Mouse (Mus musculus): ENCODE measurements around the gene Mrps11.

The Mrps11 gene

DNA sequence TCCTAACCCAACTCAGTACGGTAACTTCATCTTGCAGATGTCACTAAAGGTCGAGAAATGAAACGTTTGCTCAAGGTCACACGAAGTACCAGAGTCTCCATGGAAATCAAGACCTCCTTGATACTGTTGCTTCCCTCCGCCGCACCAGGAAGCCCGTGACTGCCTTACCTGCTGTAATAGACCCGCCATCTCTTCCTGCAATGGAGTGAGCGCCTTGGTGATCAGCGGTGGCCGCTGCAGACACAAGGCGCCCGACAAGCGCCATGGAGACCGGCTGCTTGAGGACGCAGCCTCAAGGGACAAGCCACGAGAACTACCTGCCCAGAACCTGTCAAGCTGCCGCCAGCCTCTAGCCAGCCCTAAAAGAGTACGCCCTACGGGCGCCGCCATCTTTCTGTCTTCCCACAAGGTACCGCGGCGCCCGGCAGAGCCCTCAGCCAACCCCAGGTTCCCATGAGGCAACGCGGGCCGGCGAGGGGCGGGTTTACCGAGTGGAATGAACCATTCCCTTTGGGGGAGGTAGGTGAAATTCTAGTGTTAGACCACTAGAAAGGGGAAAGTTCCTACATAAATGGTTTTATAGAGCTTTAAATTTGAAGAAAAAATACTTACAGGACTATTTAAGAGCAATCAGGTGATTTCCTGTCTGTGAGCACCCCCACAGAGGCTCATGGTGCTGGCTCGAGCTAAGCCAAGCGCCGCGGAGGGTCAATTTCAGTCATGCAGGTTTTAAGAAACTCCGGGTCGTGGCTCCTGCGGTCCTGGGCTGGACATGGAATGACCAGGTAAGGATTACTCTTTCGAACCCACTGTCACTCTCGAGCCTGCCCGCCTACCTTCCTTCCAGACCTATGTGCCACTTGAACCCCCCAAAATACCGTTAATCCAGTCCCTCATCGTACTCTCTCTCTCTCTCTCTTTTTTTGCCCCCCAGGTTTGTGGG lies at the start of gene Mrps11, which contains the start of gene Mrpl46:
TSS of gene Mrps11 (plus strand) at position 481 of the 943 bp plus-strand sequence.
TSS of gene Mrpl46 (minus strand) at position 893 of the 943 bp plus-strand sequence.
- DNase-seq: peak; percentile 88

DNA sequence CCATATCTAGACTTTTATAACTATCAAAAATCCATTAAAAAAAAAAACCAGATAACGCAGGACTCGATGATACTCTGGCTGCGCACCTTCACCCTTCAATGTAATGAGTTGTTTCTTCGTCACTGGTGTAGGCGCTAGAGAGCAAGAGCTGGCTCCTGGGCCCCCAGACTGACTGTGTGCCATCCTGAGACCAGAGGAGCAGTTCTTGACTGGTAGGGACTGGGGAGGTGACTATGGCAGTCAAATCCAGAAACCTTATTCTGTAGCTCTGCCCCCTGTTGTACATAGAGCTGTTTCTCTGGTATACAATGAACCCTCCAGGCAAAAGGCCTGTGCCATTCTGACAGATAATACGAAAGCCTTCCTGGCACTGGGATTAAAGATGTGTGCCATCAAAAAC lies 45.7 kb upstream of the Mrps11 start:
- no peak for DNase-seq

DNA sequence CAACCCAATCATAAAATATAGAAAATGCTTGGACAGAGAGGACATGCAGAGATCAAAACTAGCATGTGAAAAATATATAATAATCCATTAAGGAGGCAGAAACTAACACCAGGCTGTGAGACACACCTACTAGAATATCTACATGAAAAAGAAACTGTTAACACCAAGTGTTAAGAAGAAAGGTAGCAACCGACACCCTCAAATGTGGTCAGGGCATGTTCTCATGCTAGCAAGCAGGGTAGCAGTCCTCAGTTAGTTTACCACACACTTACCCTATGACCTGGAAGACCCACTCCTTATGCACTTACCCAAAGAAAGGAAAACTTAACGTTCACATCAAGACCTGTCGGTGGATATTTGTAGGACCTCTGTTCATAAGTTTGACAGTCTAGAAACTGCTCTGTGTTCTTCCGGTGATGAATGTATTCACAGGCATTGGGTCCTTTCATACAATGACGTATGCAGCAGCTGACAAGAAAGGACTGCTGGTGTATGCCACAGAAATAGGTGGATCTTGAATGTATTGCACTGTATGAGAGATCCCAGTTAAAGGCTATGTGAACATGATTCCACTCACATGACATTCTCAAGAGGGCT lies 45.2 kb upstream of the Mrps11 start, which contains the start of gene Ntrk3:
TSS of gene Ntrk3 (minus strand) at position 399 of the 597 bp plus-strand sequence.
- DNase-seq: no peak

DNA sequence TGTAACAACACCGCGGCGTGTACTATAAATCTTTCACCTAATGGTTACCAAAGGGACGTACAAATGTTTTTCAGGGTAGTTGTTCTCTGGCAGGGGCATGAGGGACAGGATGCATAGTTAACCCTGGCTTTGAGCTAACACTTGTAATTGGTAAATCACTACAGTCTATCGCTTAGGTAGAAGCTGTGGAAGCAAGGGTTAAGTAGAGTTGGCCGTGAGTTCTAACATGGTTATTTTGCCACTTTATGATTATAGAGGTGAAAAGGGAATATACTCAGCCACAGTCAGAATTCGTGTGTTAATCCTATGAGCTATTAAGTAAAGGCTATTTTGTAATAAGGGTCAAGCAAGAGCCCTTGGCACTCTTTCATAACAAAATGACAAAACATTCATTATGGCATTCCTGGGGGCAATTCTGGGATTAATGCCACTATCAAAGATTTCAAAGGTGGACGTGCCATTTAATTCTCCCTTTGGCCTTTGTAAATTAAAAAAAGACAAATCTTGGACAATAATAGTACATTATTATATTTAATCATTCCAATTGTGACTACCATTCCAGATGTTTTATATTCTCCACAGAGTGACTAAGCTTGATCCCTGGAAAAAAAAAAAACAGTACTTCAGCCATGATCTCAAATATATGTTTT lies 43.4 kb upstream of the Mrps11 start:
- no peak for DNase-seq

DNA sequence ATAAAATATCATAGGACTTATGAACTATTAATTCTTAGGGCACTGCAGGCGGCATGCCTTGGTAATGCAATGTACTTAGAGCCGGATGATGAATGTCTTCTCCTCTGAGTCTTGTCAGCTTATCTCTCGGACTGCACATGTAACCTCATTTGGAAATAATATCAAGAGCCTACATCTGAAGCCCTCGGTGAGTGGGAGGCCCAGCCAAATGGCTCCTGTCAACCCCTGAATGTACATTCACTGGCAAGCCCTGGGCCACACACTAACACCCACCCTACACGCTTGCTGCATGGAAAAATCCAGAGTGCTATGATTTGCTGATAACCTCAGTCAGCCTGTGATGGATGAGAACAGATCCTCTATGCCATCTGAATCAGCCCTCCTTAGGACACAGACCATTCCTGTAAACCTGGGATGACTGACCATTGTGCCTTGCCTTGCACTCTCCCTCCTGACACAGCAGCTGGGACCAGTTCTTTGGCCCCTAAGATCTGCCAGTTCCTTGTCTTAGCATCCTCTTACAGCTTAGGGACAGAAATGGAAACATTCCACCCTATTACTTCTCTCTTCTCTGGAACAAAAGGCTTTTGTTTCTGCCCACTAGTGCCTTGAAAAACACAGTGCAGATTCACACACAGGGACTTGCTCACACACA lies 39.1 kb upstream of the Mrps11 start:
- DNase-seq: peak; percentile 13

DNA sequence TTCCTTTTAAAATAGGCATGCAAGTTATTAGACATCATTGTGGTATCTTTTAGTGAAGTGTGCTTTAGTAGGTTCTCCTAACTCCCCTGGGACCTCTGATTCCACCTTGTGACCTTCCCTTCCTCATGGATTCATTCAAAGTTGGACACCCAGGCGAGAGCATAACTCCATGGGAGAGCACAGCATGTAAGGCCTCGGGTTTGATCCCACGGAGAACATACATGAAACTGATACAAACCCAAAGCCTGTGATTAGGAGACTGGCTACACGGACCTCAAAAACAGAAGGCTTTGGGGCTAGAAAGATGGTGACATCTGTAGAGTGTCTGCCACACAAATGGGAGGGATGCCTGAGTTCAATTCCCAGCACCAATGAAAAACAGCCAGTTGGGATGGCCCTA lies 30.0 kb upstream of the Mrps11 start:
- no peak for DNase-seq

DNA sequence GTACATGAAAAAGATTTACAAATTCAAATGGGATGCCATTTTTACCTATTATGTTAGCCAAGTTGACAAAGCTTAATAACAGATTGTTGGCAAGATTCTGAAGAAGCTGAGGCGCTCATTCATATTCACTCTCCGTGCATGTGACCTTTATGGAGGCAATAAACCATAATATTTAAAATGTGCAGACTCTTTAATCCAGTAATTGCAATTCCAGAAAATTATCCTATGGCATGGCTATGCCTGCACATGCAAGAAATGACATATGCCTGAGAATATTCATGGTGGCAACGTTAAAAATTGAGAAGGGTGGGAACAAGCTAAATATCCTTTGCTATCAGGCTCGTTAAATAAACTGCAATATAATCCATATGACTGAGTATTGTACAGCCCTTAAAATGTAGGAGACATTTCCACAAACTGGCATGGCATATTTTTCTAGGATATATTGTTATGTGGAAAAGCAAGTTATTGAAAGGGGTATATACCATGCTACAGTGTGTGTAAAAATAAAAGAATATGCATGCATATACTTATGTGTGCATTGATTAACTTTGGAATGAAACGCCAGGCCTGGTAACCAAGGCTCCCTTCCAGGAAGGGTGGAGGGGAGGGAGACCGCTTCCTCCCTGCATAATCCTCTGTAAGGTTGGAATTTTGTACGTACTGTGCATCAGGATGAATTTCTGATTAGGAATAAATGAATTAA lies 29.0 kb upstream of the Mrps11 start:
- no peak for DNase-seq

DNA sequence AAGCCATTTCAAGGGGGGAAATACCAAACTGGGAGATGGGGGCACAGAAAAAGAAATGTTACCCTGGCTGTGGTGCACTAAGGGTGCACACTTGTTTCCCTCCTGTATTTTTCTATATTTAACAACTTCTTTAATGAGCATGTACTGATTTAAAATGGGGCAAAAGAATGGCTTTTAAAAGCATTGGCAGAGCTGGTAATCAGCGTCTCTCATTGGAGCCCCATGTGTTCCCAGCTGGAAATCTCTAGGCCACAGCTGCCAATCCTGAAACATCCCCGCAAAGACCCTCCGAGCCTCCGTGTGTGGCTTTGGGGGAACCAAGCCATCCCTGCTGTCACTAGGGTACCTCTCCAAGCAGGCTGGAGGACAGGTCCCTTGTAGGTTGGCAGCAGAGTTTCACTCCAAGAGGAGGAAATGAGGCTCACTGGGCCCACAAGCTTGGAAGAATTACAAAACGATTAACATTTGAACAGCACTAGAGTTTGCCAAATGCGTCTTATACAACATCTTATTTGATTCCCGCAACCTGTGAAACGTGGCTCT lies 28.4 kb upstream of the Mrps11 start:
- DNase-seq: no peak

DNA sequence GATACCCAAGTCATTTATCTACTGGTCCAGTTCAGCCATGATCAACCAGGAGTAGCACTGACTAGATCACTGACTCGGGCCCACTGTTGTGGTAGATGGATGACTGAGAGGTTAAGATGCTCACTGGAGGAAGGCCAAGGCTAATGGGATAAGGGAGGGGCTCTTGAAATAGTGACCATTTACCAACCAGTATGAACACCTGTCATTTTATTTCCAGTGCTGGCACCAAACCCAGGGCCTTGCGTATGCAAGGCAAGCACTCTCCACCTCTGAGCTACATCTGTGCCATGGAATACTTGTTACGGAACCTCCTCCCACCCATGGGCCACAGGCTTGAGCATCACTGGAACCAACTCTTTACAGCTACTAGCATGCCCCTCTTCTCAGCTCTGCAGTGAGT lies 19.1 kb upstream of the Mrps11 start:
- no peak for DNase-seq

DNA sequence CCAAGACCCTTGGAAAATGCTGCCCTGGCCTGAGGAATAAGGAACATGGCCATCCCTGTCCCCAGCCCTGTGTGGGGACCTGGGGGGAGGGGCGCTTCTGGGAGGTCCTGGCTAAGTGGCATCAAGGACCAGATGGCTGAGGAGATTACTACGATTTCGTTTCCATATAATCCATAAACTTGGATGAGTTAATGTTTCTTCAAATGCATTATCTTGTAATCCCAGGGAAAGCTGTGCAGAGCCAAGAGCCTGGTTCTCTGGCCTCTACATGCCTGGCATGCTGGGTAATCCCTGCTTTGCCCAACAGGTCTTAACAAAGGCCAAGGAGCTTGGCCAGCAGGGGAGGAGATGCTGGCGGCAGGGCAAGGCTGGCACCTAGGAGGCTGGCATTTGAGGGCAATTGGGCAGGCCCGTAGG lies 17.7 kb upstream of the Mrps11 start:
- DNase-seq: no peak

DNA sequence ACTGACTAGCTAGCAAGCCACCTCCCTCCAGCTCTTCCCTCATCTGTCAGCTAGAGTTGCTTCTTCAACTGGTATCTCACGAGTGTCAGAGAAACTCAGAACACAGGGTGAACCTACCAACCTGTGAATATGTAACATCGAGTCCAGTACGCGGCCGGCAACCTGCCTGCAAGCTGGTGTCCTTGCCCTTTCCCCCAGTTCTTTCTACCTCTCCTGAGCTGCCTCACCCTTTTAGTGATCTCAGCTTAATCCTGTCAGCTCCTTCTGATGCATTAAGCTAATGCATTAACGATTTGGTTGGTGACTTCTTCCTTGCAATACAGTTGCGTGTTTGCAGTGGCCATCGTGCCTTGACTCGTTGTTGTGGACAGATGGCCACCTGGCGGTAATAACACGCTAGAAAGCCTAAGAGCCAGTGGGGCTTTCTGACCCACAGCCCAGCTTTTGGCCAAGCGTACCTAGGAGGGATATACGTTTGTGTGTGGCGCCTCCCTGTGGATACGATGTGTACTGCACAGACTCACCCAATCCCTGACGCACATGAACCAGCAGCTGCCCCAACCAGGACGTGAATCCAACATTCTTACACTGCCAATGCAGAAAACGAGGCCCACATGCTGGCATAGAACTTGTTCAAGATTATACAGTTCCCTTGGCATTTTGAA lies 16.8 kb upstream of the Mrps11 start:
- peak; percentile 80 for DNase-seq

DNA sequence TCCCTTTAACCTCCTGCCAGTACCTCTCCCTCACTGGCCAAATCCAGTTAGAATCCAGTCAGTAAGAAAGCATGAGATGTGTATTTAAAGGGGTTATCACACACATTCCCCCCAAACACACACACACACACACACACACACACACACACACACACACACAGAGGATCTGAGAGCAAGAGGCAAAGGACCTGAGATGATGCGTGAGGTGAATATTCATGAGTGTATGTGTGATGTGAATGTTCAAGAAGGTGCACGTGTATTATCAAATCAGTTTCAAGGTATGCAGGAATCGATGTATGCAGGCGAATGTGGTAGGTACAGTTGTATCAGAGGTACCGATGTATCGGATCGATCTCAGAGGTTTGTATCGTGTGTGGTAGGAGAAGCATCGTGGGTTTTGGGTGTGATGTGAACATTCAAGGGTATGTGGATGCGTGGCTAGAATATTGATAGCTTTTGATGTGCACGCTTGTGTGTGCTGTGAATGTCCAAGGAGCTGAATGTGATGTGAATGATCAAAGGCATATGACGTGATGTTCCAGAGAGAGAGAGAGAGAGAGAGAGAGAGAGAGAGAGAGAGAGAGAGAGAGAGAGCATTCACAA lies 14.9 kb upstream of the Mrps11 start:
- DNase-seq: no peak

DNA sequence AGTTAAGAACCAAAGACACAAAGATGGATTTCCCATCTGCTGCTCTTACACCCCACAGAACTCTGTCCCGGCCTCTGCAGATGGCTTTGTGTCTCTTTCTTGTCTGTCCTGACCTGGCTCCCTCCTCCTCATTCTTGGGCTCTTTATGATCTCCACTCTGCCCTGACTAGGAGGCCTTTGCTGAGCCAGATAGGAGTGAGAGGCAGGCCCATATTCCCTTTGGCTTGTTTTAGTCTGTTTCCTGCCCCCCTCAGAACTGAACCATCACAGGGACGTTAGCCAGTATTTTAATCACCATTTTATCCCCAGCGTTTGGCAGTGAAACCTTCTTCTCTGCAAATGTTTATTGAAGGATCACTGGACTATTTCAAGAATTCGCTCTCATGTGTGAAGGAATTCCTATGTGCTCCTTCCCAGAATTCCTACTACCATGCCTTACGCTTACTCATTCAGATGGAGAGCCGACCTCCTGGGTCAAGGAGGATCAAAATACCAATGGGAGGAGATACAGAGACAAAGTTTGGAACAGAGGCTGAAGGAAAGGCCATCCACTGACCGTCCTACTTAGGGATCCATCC lies 13.8 kb upstream of the Mrps11 start:
- DNase-seq: no peak

DNA sequence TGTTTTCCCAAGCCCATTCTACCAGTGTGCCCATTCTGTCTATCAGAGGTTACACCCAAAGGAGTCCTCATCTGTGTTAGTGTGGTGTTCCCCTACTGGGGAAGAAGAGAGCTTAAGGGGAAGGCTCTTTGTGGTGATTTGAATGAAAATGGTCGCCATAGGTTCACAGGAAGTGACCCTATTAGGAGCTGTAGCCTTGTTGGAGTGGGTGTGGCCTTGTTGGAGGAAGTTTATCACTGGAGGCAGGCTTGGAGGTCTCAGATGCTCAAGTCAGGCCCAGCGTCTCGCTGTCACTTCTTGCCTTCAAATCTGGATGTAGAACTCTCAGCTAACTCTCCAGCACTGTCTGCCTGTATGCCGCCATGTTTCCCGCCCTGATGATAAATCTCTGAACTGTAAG lies 12.0 kb upstream of the Mrps11 start:
- DNase-seq: no peak

DNA sequence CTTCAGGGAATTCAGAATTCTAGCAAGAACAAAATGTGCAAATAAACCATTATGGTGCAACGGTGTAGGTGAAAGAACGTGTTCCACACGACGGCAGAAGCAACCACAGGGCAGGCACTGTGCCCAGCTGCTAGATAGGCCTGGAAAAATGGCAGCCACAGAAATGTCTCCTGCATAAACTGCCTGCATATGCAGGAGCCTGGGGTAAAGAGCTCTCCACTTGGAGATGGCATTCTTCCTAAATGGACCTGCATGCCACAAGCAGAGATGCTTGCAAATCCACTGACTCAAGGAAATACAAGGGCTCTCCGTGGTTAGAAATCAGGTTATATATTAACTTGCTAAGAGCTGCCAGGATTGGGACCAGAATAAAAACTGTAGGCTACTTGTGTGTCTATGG lies 4.2 kb upstream of the Mrps11 start:
- no peak for DNase-seq

DNA sequence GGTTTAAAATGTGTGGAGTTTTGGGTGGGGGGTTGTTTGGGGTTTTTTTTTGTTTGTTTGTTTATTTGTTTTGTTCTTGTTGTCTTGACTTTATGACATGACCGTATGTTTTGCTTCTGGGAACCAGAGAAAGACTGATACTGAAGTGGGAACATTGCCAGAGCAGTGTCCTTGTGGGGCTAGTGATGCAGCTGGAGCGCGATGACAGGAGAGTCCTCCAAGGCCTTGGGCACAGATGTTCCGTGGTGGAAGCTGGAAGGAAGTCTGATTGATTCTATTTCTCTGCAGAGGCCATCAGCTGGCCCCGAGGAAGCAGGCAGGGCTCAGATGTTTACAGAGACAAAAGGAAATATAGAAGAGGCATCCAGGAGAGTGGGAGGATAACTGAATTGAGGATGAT lies 3.0 kb downstream of the Mrps11 start:
- DNase-seq: no peak

DNA sequence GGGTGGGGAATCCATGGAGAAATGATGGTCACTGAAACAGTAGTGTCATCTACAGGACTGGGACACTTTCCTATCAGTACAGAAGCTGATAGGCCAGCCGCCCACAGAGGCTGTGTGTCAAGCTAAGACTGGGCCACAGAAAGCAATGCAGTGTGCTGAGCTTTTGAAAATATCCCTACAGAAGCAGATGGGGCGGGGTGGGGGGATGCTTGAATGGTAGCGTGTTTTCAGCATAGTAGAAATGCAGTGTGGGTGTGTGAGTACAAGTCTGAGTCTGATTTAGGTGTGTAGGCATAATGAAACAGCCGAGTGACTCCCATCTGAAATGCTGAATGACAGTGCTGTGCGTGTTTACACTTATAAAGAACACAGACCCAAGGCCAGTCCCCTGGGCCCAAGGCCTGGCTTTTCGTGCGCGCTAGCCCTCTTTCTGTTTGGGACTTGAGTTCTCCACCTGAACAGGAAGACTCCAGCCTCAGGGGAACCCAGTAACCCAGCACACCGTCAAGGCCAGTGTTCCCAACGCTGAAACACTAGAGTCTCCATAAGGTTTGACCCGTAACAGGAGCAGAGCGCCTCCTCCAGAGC lies 5.0 kb downstream of the Mrps11 start:
- no peak for DNase-seq

DNA sequence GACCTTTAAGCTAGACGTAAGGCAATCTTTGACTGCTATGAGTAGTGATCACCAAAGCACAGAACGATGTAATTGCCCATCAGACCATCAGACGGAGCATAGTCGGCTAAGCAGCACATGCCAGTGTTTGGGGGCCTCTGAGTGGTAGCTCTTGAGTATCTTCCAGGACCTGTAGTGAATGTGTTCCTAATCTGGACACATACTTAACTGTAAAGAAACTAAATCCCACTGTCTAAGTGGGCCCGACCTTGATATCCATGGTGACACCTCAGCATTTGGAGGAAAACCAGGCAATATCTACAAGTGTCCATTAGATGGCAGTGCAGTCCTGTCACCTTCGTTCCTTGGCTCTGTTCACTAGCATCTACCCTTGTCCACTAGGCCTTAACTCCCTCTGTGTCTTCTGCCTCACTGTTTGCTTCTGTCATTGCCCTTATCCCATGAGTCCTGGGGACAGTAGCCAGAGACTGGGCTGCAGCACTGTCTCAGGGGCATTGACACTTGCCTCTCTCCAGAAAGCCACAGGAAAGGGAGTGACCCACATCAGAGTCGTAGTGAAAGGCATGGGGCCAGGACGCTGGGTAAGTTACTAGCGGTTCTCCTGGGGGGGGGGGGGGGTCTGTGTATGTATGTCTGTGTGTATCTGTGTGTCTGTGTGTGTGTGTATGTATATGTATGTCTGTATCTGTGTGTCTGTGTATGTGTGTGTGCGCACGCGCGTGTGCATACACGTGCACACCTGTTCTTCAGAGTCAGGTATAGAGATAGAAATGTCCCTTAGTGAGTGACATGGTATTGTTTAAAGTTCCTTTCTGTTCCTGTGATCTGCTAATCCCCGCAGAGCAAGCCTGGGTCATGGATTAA lies 8.7 kb downstream of the Mrps11 start:
- peak; percentile 44 for DNase-seq

DNA sequence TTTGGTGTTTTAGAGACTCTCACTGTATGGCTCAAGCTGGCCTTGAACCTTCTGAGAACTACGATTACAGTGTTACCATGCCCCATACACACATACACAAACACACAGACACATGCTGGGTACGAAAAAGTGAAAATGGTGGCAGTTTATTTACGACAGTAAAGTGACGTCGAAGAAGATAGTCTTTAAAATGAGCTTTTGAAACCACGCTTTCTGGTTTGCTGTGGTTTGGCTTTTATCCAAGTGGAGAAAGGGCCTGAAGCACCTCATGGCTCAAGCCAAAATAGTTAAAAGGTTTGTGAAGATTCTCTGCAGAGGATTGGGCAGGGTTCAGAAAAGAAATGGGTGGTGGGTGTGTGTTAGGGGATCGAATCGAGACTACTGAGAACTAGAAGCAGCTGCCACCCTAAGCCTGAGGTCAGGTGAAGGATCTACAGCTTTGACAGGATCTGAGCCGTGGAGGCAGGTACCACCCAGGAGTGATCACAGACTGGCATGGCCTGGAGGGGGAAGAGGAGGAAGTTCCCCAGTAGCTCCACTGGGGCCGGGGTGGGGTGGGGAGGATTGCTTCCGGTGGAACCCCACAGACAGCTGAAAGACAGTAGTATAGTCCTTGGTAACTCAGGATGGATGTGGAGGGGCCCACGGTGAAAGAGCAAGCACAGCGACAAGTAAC lies 11.1 kb downstream of the Mrps11 start:
- no peak for DNase-seq

Measured in lung, postnatal 14 days (tissue).